Mouse (Mus musculus) C2C12 (cell line): Measurements from ENCODE around the gene Tfpt.

Source experiments
- CEBPB ChIP-seq: IDR thresholded peaks from one replicate; pipeline ENCODE4 v1.6.1; 2011; ENCODE audit warnings: low read depth, mild to moderate bottlenecking, control low read depth, moderate library complexity
- CTCF ChIP-seq: IDR thresholded peaks from one replicate; pipeline ENCODE4 v1.5.1; 2011; ENCODE audit not compliant: control insufficient read depth, insufficient read depth, insufficient read length
- FOSL1 ChIP-seq: IDR thresholded peaks from one replicate; pipeline ENCODE4 v1.8.0; 2011; ENCODE audit warnings: mild to moderate bottlenecking, low read length; ENCODE audit not compliant: poor library complexity, insufficient read depth, severe bottlenecking
- MYOD1 ChIP-seq: IDR thresholded peaks from one replicate; pipeline ENCODE4 v1.6.1; 2011; ENCODE audit warnings: low read depth; ENCODE audit not compliant: control insufficient read depth, insufficient read length
- USF1 ChIP-seq: IDR thresholded peaks from one replicate; pipeline ENCODE4 v1.6.1; 2011; ENCODE audit warnings: low read depth, mild to moderate bottlenecking, control low read depth, moderate library complexity

DNA sequence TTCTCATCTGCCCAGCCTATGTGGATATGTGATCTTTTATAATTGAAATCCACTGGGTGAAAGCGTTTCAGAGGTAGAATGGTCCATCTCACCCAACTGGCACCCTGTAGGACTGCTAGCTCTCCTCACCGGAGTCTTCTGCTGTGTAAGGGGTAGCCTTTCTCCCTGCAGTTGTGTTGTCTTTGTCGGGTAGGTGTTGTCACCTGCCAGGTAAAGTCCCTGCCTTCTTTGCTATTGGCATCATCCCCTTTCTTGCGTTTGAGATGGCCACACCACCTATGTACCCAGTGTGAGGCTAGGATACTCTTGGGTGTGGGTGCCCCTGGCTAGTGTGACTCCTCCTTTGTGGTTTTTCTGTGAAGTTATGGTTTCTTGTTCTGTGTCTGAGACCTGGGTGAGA, 16.9 kb upstream of the Tfpt start:
- TF ChIP-seq CTCF (no peak), MYOD1 (no peak), CEBPB (no peak), USF1 (no peak), FOSL1 (no peak)
